In genomic region chr15:96170986-96171769, GRCm38 (mm10) we compare ENCODE assay signal across 9 mouse cellular contexts.
DNase-seq lines count a peak whose midpoint lies in the region; ATAC-seq and TF ChIP-seq lines count a peak whose summit lies in the region.
"Had no signal": no experiment of that assay in that cellular context is flagged by ENCODE, and none has a peak within 500 bp of the region (broad histone marks: within the 10 kb centered on the region; RNA-seq: fewer than 3 reads in every experiment).

No protein-coding gene starts in this region.

- H3K4me3 ChIP-seq in liver, adult 2 months (ENCODE audit: insufficient read depth, low read depth, low read length): peak overlapping the region; percentile 20; the same call in 1 of the 2 replicates
- H3K4me3 ChIP-seq in intestine, embryonic 16.5 days (ENCODE audit: low read length): peak overlapping the region; percentile 44
- peak overlapping the region; percentile 17 for H3K4me3 ChIP-seq in liver, embryonic 13.5 days (replicated peaks)
- H3K4me3 ChIP-seq: myocyte had no signal

- no peak for DNase-seq in liver, adult 2 months (ENCODE audit: extremely low read depth, low read depth, low spot score)
- DNase-seq in liver (no peak), adipocyte (ENCODE audit: low spot score) (no peak)
- peak; percentile 60 for DNase-seq in embryo, embryonic 10.5 days (ENCODE audit: low spot score)
- DNase-seq in liver, embryonic 13.5 days: no peak
- DNase-seq in retina, embryonic 14.5 days (ENCODE audit: low spot score): peak; percentile 28

- H3K27ac ChIP-seq in liver, adult 2 months (replicated peaks; ENCODE audit: insufficient read depth, low read depth, low read length): no peak overlapping the region
- no peak overlapping the region for H3K27ac ChIP-seq in intestine, embryonic 16.5 days (ENCODE audit: low read length)
- no peak overlapping the region for H3K27ac ChIP-seq in liver, embryonic 13.5 days

- H3K9me3 ChIP-seq in intestine, embryonic 16.5 days (ENCODE audit: control insufficient read depth, low read length): no peaks in the 10 kb centered on the region
- no peaks in the 10 kb centered on the region for H3K9me3 ChIP-seq in liver, embryonic 13.5 days (replicated peaks)

- no peaks in the 10 kb centered on the region for H3K4me1 ChIP-seq in liver, adult 2 months (ENCODE audit: control insufficient read depth, insufficient read depth, low read length)
- no peaks in the 10 kb centered on the region for H3K4me1 ChIP-seq in intestine, embryonic 16.5 days (ENCODE audit: control insufficient read depth, insufficient read depth, low read length)
- no peaks in the 10 kb centered on the region for H3K4me1 ChIP-seq in liver, embryonic 13.5 days (replicated peaks)

- H3K36me3 ChIP-seq in liver, adult 2 months (ENCODE audit: control insufficient read depth, insufficient read depth, low read length): no peaks in the 10 kb centered on the region
- H3K36me3 ChIP-seq in intestine, embryonic 16.5 days (ENCODE audit: control insufficient read depth, insufficient read depth, low read length): no peaks in the 10 kb centered on the region
- no peaks in the 10 kb centered on the region for H3K36me3 ChIP-seq in liver, embryonic 13.5 days

- no peak overlapping the region for H3K9ac ChIP-seq in liver, adult 2 months (ENCODE audit: low read depth, low read length)
- no peak overlapping the region for H3K9ac ChIP-seq in intestine, embryonic 16.5 days (ENCODE audit: low read depth, low read length)
- H3K9ac ChIP-seq in liver, embryonic 13.5 days: no peak overlapping the region

- no peaks in the 10 kb centered on the region for H3K27me3 ChIP-seq in liver, adult 2 months (ENCODE audit: control insufficient read depth, insufficient read depth, low read length)
- H3K27me3 ChIP-seq in intestine, embryonic 16.5 days (replicated peaks; ENCODE audit: control insufficient read depth, insufficient read depth, low read length): no peaks in the 10 kb centered on the region; the same call in 1 of the 2 replicates
- H3K27me3 ChIP-seq in liver, embryonic 13.5 days: peaks cover 25% of the 10 kb centered on the region

- 7% methylated on average over 22 of the region's 22 CpGs for WGBS in liver, adult 2 months
- 10% methylated on average over 22 of the region's 22 CpGs for WGBS in intestine, embryonic 16.5 days
- WGBS in liver, embryonic 13.5 days (ENCODE audit: insufficient replicate concordance): 8% methylated on average over 22 of the region's 22 CpGs

- TF ChIP-seq POLR2A in liver, adult 2 months (IDR thresholded peaks at IDR 0.05; ENCODE audit: extremely low read depth, insufficient read depth, low read length): no peak

- H3K4me2 ChIP-seq in intestine, embryonic 16.5 days (ENCODE audit: low read depth, low read length): peak overlapping the region; percentile 48
- H3K4me2 ChIP-seq in liver, embryonic 13.5 days: peak overlapping the region; percentile 40

- no peaks in the 10 kb centered on the region for H3K79me2 ChIP-seq in liver, adult 2 months (ENCODE audit: control insufficient read depth, insufficient read depth, low read length)

- ATAC-seq in intestine, embryonic 16.5 days: peak; percentile 87
- no peak for ATAC-seq in liver, embryonic 13.5 days (ENCODE audit: low read depth)
- no peak for ATAC-seq in granulocyte monocyte progenitor cell, adult 5-6 weeks (replicated peaks; ENCODE audit: poor library complexity, severe bottlenecking)

- no peak for TF ChIP-seq CTCF in liver, adult 2 months (IDR thresholded peaks at IDR 0.05; ENCODE audit: low read depth, low read length)

Comparison
In these comparisons a context has a peak if more than half of its experiments do, and no peak if none do; other contexts are left out.
1. DNase-seq: peak in embryo, embryonic 10.5 days (single experiment) and retina, embryonic 14.5 days (single experiment); none in liver, adult 2 months (single experiment), liver (single experiment), liver, embryonic 13.5 days (single experiment) and adipocyte (single experiment).
2. Peak in every context shown above with its lines, with median percentiles within 50 percentile points of each other: H3K4me3 ChIP-seq.